Mouse (Mus musculus): Measurements from ENCODE around the gene Erich2. TPM values are rescaled to one million over a fixed set of nuclear protein-coding genes. Genes with fewer than 3 reads are reported as not detected.
"Not testable (repeated sequence)": the region's sequence is repeated elsewhere in the genome, so short reads cannot be mapped to it uniquely, and the experiment has no call there.

The Erich2 gene
- total and polyA plus RNA-seq, 3 experiments, result not detected

DNA sequence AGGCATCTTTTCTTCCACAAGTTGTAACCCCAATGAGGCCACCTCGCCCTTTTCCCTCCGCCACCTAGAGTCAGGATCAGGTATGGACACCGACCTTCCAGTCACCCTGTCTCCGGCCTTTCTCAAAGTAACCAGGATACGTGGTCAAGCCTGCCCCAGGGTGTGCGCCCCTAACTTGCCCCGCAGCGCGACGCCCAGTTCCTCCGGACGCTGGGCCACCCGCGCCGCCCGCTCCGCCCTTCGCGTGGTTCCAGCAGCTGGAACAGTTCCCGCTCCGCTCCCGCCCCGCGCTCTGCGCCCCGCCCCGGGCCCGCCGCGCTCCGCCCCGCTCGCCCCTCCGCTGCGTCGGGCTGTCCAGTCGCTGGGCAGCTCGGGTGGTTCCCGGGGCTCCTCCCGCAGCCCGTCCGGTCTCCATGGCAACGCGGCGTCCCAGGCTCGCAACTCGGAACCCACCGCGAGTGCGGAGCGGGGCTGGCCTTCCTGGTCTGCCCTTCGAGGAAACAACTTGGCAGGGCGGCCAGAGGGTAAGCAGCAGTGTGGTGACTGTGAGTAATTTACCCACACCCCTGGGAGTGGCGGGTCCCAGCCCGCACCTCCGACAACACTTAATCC is 508 bp downstream of the Erich2 start:
- no peaks in the 10 kb centered on the region for H3K27me3 ChIP-seq (ENCODE audit: control insufficient read depth in 1 of 2, insufficient read depth in 2 of 2, low read length in 2 of 2)
- no peaks in the 10 kb centered on the region for H3K9me3 ChIP-seq (replicated peaks; ENCODE audit: insufficient read depth, low read length)
- no peak overlapping the region for H3K9ac ChIP-seq (ENCODE audit: control insufficient read depth, low read depth, low read length, poor library complexity, severe bottlenecking)
- TF ChIP-seq CHD2 (IDR thresholded peaks at IDR 0.05; ENCODE audit: low read length), result no peak
- no peak for TF ChIP-seq MAZ (IDR thresholded peaks at IDR 0.05; ENCODE audit: low read depth, low read length)
- TF ChIP-seq UBTF (IDR thresholded peaks at IDR 0.05; ENCODE audit: borderline replicate concordance, insufficient read depth, low read depth, low read length), result no peak
- TF ChIP-seq NELFE (IDR thresholded peaks at IDR 0.05; ENCODE audit: low read depth, low read length), result no peak
- TF ChIP-seq NRF1 (IDR thresholded peaks at IDR 0.05; ENCODE audit: insufficient read depth, low read depth, low read length, poor library complexity, severe bottlenecking), result no peak
- no peak for TF ChIP-seq MEF2A (IDR thresholded peaks at IDR 0.05; ENCODE audit: extremely low read depth, insufficient replicate concordance, low read depth, low read length, poor library complexity, severe bottlenecking)
- no peak for TF ChIP-seq CHD1 (IDR thresholded peaks at IDR 0.05; ENCODE audit: low read depth, low read length)
- no peak for TF ChIP-seq ZMIZ1 (IDR thresholded peaks at IDR 0.05; ENCODE audit: low read depth, low read length)
- no peak for TF ChIP-seq TCF12 (IDR thresholded peaks at IDR 0.05; ENCODE audit: low read depth, low read length)
- TF ChIP-seq ZNF384 (IDR thresholded peaks at IDR 0.05; ENCODE audit: low read depth, low read length), result no peak
- TF ChIP-seq TAL1 (IDR thresholded peaks at IDR 0.05; ENCODE audit: low read length), result no peak
- TF ChIP-seq POLR2AphosphoS2 (IDR thresholded peaks at IDR 0.05; ENCODE audit: low read length), result no peak
- no peak for TF ChIP-seq TBP (IDR thresholded peaks at IDR 0.05; ENCODE audit: low read depth, low read length)
- TF ChIP-seq HCFC1 (IDR thresholded peaks at IDR 0.05; ENCODE audit: low read depth, low read length), result no peak
- no peak for TF ChIP-seq ZC3H11A (IDR thresholded peaks at IDR 0.05; ENCODE audit: low read depth, low read length)
- TF ChIP-seq EP300 (IDR thresholded peaks at IDR 0.05; ENCODE audit: low read depth in 1 of 2, low read length in 2 of 2), result no peak
- H3K36me3 ChIP-seq (ENCODE audit: control insufficient read depth in 1 of 2, insufficient read depth in 2 of 2, low read length in 2 of 2), result no peaks in the 10 kb centered on the region
- H3K79me2 ChIP-seq (ENCODE audit: control insufficient read depth, insufficient read depth, low read length, poor library complexity), result no peaks in the 10 kb centered on the region
- no peak overlapping the region for H3K4me3 ChIP-seq (ENCODE audit: control insufficient read depth in 1 of 2, insufficient read depth in 1 of 2, low read depth in 2 of 2, low read length in 2 of 2)
- no peaks in the 10 kb centered on the region for H3K4me1 ChIP-seq (ENCODE audit: control insufficient read depth in 1 of 2, insufficient read depth in 2 of 2, low read length in 2 of 2)
- DNase-seq (ENCODE audit: low read depth, low spot score), result no peak
- no peak overlapping the region for H3K27ac ChIP-seq (ENCODE audit: control insufficient read depth, low read depth, low read length)

GRCm38 (mm10) chr2:70538283-70538682 is 29.7 kb downstream of the Erich2 start:
- not testable (repeated sequence) for DNase-seq (ENCODE audit: low read depth, low spot score); H3K27ac ChIP-seq (ENCODE audit: control insufficient read depth, low read depth, low read length); H3K9ac ChIP-seq (ENCODE audit: control insufficient read depth, low read depth, low read length, poor library complexity, severe bottlenecking); H3K4me3 ChIP-seq (ENCODE audit: control insufficient read depth in 1 of 2, insufficient read depth in 1 of 2, low read depth in 2 of 2, low read length in 2 of 2); H3K36me3 ChIP-seq (ENCODE audit: control insufficient read depth in 1 of 2, insufficient read depth in 2 of 2, low read length in 2 of 2); H3K79me2 ChIP-seq (ENCODE audit: control insufficient read depth, insufficient read depth, low read length, poor library complexity); H3K4me1 ChIP-seq (ENCODE audit: control insufficient read depth in 1 of 2, insufficient read depth in 2 of 2, low read length in 2 of 2); H3K9me3 ChIP-seq (replicated peaks; ENCODE audit: insufficient read depth, low read length); H3K27me3 ChIP-seq (ENCODE audit: control insufficient read depth in 1 of 2, insufficient read depth in 2 of 2, low read length in 2 of 2)
- TF ChIP-seq RAD21 (IDR thresholded peaks at IDR 0.05; ENCODE audit: low read depth, low read length) (peak; percentile 19), SMC3 (IDR thresholded peaks at IDR 0.05; ENCODE audit: low read depth, low read length) (peak; percentile 26; the same call in 1 of the 2 replicates), CTCF (IDR thresholded peaks at IDR 0.05 in 2 of 3, conservative IDR thresholded peaks at IDR 0.05 in 1 of 3; ENCODE audit: control insufficient read depth in 1 of 3, insufficient read depth in 1 of 3, low read depth in 2 of 3, low read length in 3 of 3, poor library complexity in 1 of 3, severe bottlenecking in 1 of 3) (peak in 2 of 3 experiments; percentile 33 to 67; a peak in 4 of 6 replicates)
